Mouse (Mus musculus) ovary, adult 2 months (tissue): ENCODE measurements around the gene Dnah9. TPM values are rescaled to one million over a fixed set of nuclear protein-coding genes. Genes with fewer than 3 reads are reported as not detected.

Source experiments
- polyA plus RNA-seq: library from polyadenylated mRNA; depleted of rRNA; stranded (reverse); fragments of >200 nt; gene quantifications from 2 replicates; pipeline ENCODE4 v1.2.3, GENCODE M21; 2012; rRNA removed

Gene Dnah9
- 3.3 and 3.5 TPM in 2 replicates for polyA plus RNA-seq

GRCm38 (mm10) chr11:66167801-66168651 lies at the start of gene Dnah9:
Gene Dnah9 (minus strand): TSS chr11:66168551.

GRCm38 (mm10) chr11:65806909-65807504 lies 361.3 kb downstream of the Dnah9 start, which contains the start of gene Zkscan6:
Gene Zkscan6 (plus strand): TSS chr11:65807175.

DNA sequence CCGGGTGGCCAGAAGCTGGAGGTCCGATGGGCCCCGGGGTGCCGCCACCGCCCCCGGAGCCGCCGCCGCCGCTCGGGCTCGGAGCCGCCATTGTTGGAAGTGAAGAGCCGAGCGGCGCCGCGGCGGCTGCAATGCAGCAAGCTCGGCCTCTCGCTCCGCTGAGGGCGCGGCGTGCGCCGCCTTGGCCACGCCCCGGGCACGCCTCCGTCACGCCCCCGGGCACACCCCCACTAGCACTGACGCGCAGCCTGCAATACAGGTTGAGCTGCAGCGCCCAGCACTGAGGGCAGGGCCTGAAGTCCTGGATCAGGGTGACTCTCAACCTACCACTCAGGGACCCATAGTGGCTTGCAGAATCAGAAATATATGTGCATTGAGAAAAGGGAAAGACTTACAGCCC lies 380.2 kb downstream of the Dnah9 start, which contains the start of gene Map2k4:
Gene Map2k4, minus strand, starts transcription at position 144 of the 400 bp plus-strand sequence.

